Mouse (Mus musculus) left cerebral cortex, adult 11 months (tissue): ENCODE results near the gene Gm8897.
"Not testable (repeated sequence)": the region's sequence is repeated elsewhere in the genome, so short reads cannot be mapped to it uniquely, and the experiment has no call there.

ENCODE experiments used
- DNase-seq: peaks from one replicate; pipeline ENCODE4 v3.0.0; 2022; ENCODE audit warnings: low spot score

Gene Gm8897

DNA sequence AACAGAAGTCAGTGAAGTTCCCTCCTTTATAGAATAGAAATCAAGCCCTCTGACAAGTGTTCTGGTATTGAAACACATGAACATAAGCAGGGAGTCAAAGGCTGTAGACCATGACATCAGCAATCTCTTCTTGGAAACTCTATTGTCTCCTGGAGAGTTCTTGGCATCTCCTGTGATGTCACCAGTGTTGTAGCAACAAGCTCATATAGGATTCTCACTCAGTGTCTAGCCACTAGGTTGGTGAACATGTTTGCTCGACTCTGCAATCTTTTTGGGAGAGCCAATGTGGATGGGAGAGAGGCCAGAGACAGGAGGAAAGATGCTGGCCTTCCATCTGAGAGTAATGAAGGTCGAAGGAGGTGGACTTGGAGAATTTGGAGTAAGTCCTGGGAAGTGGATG, at the start of gene Gm8897:
Gene Gm8897, plus strand, starts transcription at position 301 of the 400 bp plus-strand sequence.
- DNase-seq = not testable (repeated sequence)

GRCm38 (mm10) chr5:11416691-11417090, 473 bp downstream of the Gm8897 start:
- not testable (repeated sequence) for DNase-seq
